Mouse (Mus musculus) cerebellum, postnatal 36 days (tissue): ENCODE data around the gene Gm29110.
"Not testable (repeated sequence)": the region's sequence is repeated elsewhere in the genome, so short reads cannot be mapped to it uniquely, and the experiment has no call there.

Source experiments
- DNase-seq, 2 experiments: peaks; one replicate each; pipeline ENCODE4 v3.0.0; 2021 to 2022; ENCODE audit warnings: mixed read lengths in 2 of 2

The Gm29110 gene

GRCm38 (mm10) chrY:74470231-74470630 is at the start of gene Gm29110:
TSS of gene Gm29110 (plus strand) at chrY:74470531.
- DNase-seq = not testable (repeated sequence)
